Mouse (Mus musculus) lung, embryonic 15.5 days (tissue): ENCODE data around the gene Nrxn1. TPM values are rescaled to one million over a fixed set of nuclear protein-coding genes. Genes with fewer than 3 reads are reported as not detected.
"Not testable (repeated sequence)": the region's sequence is repeated elsewhere in the genome, so short reads cannot be mapped to it uniquely, and the experiment has no call there.

Source experiments
- ATAC-seq: fragments of 200-750 bp; cut with Nextera tagmentation; 2 replicates; pipeline ENCODE4 v1.8.0; 2017; ENCODE audit warnings: moderate number of reproducible peaks, borderline replicate concordance; ENCODE audit not compliant: low FRiP score, low TSS enrichment; ENCODE audit errors: extremely low read depth
- H3K27ac ChIP-seq: fragments of 300-500 bp; sonication (generic); 2 replicates; pipeline ENCODE4 v1.5.1; 2015; ENCODE audit warnings: moderate library complexity, mild to moderate bottlenecking, inconsistent platforms
- H3K27me3 ChIP-seq: fragments of 300-500 bp; sonication (generic); 2 replicates; pipeline ENCODE4 v1.6.1; 2015; ENCODE audit warnings: inconsistent platforms
- H3K36me3 ChIP-seq: fragments of 300-500 bp; sonication (generic); 2 replicates; pipeline ENCODE4 v1.6.1; 2015; ENCODE audit warnings: inconsistent platforms
- H3K4me1 ChIP-seq: fragments of 300-500 bp; sonication (generic); 2 replicates; pipeline ENCODE4 v1.6.1; 2015; ENCODE audit warnings: inconsistent platforms
- H3K4me2 ChIP-seq: fragments of 300-500 bp; sonication (generic); 2 replicates; pipeline ENCODE4 v1.6.1; 2015; ENCODE audit warnings: inconsistent platforms, mild to moderate bottlenecking, moderate library complexity
- H3K4me3 ChIP-seq: fragments of 300-500 bp; sonication (generic); 2 replicates; pipeline ENCODE4 v1.5.1; 2015; ENCODE audit warnings: mild to moderate bottlenecking, inconsistent platforms
- H3K9ac ChIP-seq: fragments of 300-500 bp; sonication (generic); 2 replicates; pipeline ENCODE4 v1.6.1; 2015; ENCODE audit warnings: inconsistent platforms
- H3K9me3 ChIP-seq: fragments of 300-500 bp; sonication (generic); 2 replicates; pipeline ENCODE4 v1.6.1; 2016; ENCODE audit warnings: inconsistent platforms
- WGBS: fragments of 180-500 bp; shearing (Covaris S2); methylation state at CpG from one replicate; pipeline ENCODE4 v1.1.7; 2015; 5-methylcytosine and 5-hydroxymethylcytosine counted together
- polyA plus RNA-seq: library from polyadenylated mRNA; unstranded; fragments of >200 nt; fragmentation: Nextera tagmentation; extraction: Ambion mirVana; gene quantifications from 2 replicates; pipeline ENCODE4 v1.2.1, GENCODE M21; 2015

Gene Nrxn1
- polyA plus RNA-seq, 1 experiment from 2014 or later, result 2.7 TPM

DNA sequence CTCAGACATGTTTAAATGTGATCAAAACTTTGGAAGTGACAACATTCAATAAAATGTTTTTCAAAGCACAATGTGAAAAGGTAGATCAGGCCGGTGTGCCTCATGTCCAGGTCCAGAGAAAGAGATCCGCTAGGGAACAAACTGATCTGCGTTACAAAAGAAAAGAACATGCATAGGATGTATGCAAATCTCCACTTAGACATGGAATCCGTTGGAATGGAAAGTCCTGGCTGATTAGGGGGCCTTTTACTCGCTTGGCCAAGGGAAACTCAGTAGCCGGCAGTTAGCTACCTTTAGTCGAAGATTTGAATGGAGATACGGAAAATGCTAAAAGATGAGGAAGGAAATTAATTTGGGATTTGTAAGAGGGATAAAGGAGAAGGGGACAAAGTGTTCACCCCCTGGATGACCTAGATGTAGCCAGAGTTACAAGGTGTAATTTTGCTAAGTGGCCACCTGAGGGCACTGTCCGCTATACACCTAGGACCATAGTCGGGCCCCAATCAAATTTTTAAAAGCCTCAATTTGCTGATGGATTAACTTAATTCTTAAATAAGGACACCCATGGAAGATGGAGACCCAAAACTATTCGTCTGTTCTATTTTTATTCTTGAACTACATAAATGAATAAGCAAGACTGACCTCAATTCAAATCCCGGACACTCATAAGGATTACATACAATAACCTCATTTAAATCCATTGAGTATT, 508.9 kb downstream of the Nrxn1 start:
- Histone ChIP-seq H3K4me2 (no peak overlapping the region), H3K4me1 (no peaks in the 10 kb centered on the region), H3K27ac (no peak overlapping the region), H3K9ac (no peak overlapping the region), H3K4me3 (no peak overlapping the region), H3K9me3 (no peaks in the 10 kb centered on the region), H3K27me3 (no peaks in the 10 kb centered on the region), H3K36me3 (no peaks in the 10 kb centered on the region)
- WGBS, result 47% methylated on average over 12 of the region's 12 CpGs
- no peak for ATAC-seq

DNA sequence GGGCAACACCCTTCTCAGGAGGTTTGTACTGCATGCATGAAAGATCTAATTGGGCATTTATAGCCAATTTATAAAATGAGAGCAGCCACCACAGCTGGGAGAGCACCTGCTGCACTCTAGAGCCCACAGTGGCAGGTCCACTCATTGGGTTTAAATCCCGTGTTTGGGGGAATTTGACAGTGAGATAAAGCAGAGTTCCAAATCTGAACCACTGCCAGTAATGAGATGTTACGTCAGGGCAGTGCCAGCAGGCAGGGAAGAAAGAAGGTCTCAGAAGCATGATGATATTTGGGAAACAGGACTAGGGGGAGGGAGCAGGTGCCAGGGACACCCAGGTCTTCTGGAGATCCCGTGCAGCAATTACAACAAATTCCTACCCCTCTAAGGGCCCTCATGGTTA, 509.7 kb downstream of the Nrxn1 start:
- no peak overlapping the region for H3K4me2 ChIP-seq
- no peak for ATAC-seq
- no peaks in the 10 kb centered on the region for H3K4me1 ChIP-seq
- H3K27me3 ChIP-seq, result no peaks in the 10 kb centered on the region
- no peak overlapping the region for H3K27ac ChIP-seq
- no peaks in the 10 kb centered on the region for H3K36me3 ChIP-seq
- 57% methylated on average over 3 of the region's 3 CpGs for WGBS
- no peaks in the 10 kb centered on the region for H3K9me3 ChIP-seq
- H3K9ac ChIP-seq, result no peak overlapping the region
- H3K4me3 ChIP-seq, result no peak overlapping the region

DNA sequence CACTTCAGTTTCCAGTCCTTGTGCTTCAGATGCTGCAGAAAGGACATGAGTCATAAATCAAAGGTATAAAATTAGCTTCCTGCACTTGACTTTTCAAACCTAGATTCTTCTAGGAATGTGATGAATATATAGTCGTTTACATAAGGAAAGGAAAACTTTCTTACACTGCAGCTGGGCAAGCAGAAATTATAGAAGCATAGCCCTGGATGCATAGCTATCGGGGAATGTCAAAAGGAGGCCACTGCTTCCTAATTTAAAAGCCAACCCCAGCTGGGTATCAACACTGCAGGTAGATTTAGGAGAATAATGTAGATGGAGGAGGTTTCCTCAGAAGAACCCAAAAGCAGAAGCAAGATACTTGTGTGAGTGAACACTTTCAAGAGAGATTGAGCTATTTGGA, 523.0 kb downstream of the Nrxn1 start:
- ATAC-seq, result no peak
- H3K27ac ChIP-seq, result no peak overlapping the region
- no peak overlapping the region for H3K4me3 ChIP-seq
- H3K4me1 ChIP-seq, result no peaks in the 10 kb centered on the region
- 51% methylated on average over 2 of the region's 2 CpGs for WGBS
- no peaks in the 10 kb centered on the region for H3K27me3 ChIP-seq
- no peak overlapping the region for H3K9ac ChIP-seq
- no peak overlapping the region for H3K4me2 ChIP-seq
- H3K9me3 ChIP-seq, result no peaks in the 10 kb centered on the region
- H3K36me3 ChIP-seq, result no peaks in the 10 kb centered on the region

DNA sequence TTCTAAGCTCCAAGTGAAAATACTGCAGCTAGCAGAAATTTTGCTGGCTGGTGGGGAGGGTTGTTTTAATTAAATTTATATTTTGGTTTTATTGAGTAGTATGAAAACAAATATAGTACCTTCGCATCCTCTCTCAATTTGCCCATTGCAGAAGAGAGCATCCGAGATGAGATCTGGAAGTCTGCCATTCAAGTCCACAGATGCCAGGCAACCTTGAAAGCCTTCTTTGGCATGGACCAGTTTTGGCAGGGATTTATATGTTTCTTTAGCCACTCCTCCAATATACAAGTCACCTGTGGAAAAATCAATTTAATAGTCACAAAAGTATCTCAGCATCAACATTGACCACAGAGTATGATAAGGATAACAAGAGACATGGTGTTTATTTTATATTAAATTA, 527.7 kb downstream of the Nrxn1 start:
- no peak for ATAC-seq
- Histone ChIP-seq H3K4me1 (no peaks in the 10 kb centered on the region), H3K27me3 (no peaks in the 10 kb centered on the region), H3K4me2 (no peak overlapping the region), H3K4me3 (no peak overlapping the region), H3K9ac (no peak overlapping the region), H3K36me3 (no peaks in the 10 kb centered on the region), H3K9me3 (no peaks in the 10 kb centered on the region), H3K27ac (no peak overlapping the region)
- WGBS, result 82% methylated on average over 2 of the region's 2 CpGs

DNA sequence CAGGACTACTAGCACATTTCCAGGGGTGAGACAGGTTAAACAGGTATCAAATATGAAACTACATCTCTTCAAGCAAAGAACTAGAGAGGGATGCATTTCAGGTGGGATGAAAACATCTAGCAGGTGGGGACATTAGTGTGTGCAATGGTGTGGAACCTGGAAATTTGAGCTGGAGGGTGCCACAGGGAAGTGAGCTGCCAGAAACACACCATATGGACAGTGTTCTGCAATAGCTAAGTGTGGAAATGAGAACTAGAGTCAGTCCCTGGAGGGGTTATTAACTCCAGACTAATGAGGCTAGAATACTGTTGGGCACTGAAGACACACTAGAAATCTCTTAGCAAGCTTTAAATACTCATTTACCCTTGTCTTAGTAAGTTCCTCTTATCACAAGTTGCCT, 536.5 kb downstream of the Nrxn1 start:
- Histone ChIP-seq H3K4me3 (no peak overlapping the region), H3K4me1 (no peaks in the 10 kb centered on the region), H3K4me2 (no peak overlapping the region), H3K27me3 (no peaks in the 10 kb centered on the region), H3K9ac (no peak overlapping the region), H3K9me3 (no peaks in the 10 kb centered on the region), H3K36me3 (no peaks in the 10 kb centered on the region), H3K27ac (no peak overlapping the region)
- ATAC-seq, result no peak

DNA sequence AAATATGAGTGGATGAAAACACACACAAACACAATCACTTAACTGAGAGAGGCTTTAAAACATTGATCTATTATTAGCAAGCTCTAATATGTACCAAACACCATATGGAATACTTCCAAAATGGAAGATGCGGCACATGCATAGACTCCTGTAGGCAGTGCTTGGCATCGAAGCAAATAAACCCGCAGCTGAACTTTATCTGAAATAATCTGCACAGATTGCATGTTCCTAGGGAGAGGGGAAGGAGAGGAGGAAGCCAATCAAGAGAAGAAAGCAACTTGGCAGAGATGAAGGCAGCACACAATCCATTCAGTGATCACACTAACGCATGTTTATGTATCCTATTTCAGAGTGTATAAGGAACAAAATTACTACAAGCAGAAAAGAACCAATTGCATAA, 542.5 kb downstream of the Nrxn1 start:
- Histone ChIP-seq H3K27me3 (no peaks in the 10 kb centered on the region), H3K9ac (no peak overlapping the region), H3K27ac (no peak overlapping the region), H3K4me1 (no peaks in the 10 kb centered on the region), H3K36me3 (no peaks in the 10 kb centered on the region), H3K4me3 (no peak overlapping the region), H3K4me2 (no peak overlapping the region), H3K9me3 (no peaks in the 10 kb centered on the region)
- ATAC-seq, result no peak
- WGBS, result 65% methylated on average over 4 of the region's 4 CpGs

DNA sequence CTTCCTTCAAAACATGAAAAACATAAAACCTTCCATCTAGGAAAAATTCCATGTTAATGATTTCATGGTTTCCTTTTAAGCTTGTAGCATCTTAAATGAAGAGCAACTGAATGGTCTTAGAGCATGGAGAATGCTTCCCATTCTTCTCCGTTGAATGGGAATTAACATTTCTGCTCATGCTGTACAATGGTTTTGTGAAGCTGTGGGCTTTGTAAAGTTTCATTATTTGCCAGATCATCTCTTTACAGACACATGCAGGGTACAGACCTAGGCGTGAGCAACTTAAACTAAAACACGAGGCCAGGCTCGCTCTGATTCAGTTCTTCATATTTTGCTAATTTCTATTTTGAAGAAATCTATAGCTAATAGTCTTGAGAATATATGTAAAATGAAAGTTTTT, 546.1 kb downstream of the Nrxn1 start:
- no peak overlapping the region for H3K4me3 ChIP-seq
- no peak overlapping the region for H3K27ac ChIP-seq
- 87% methylated on average over 4 of the region's 4 CpGs for WGBS
- H3K4me1 ChIP-seq, result no peaks in the 10 kb centered on the region
- H3K36me3 ChIP-seq, result no peaks in the 10 kb centered on the region
- no peak overlapping the region for H3K9ac ChIP-seq
- H3K4me2 ChIP-seq, result no peak overlapping the region
- no peak for ATAC-seq
- H3K27me3 ChIP-seq, result no peaks in the 10 kb centered on the region
- no peaks in the 10 kb centered on the region for H3K9me3 ChIP-seq

DNA sequence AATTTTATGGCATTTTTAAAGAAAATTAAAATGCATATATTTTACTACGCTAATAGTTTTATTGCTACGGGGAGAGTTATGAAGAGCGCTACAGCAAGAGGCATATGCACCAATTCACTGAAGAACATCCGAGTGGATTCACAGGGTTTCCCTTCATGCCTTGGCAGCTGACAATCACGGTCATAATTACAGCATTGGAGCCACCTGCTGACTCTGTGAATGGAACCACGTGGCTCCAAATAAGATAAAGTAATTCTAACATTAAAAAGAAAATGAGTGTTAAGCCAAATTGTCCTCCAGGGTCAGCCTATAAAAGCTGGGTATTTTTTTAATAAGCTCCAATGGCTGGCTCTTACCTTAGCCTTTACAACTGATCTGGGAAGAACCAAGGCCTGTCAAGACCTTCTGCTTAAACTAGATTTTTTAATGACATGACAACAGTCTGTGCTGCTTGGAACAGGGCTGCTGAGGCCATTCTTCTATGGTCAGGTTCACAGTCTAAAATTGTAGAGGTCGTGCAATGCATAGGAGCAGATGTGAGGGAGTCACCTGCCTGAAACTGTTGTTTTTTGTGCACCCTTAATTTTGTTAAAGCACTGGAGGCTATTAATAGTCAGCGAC, 548.1 kb downstream of the Nrxn1 start:
- H3K4me3 ChIP-seq, result no peak overlapping the region
- ATAC-seq, result no peak
- 72% methylated on average over 8 of the region's 8 CpGs for WGBS
- no peaks in the 10 kb centered on the region for H3K4me1 ChIP-seq
- no peak overlapping the region for H3K27ac ChIP-seq
- H3K9ac ChIP-seq, result no peak overlapping the region
- H3K9me3 ChIP-seq, result no peaks in the 10 kb centered on the region
- H3K36me3 ChIP-seq, result no peaks in the 10 kb centered on the region
- H3K27me3 ChIP-seq, result no peaks in the 10 kb centered on the region
- H3K4me2 ChIP-seq, result no peak overlapping the region

DNA sequence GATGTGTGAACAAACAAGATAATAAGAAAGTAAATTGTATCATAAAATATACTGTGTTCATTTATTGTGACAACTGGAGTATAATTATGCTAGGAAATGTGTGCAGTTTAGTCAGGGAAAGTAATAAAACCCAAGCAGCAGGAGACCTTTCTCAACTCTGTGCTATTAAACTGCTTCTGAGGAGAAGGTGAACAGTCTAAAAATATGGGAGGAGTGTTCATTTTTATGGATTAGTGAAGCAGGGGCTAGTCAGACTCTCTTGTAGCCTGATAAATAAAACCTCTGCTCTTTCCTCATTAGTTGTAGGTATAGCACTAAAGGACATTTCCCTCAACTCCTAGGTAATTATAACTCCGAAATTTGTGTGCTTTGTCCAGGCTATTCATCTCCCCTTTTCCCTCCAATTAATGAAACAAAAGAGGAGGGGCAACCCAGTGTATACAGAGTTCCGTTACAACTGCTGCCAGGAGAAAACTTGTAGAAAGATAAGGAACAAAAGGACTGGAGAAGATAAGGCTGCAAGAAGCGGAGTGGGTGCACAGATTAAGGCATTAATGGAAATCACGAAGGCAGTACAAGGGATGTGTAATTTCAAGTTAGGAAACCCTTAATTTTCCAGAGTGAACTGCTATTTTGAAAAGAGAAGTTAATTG, 548.8 kb downstream of the Nrxn1 start:
- no peaks in the 10 kb centered on the region for H3K4me1 ChIP-seq
- H3K36me3 ChIP-seq, result no peaks in the 10 kb centered on the region
- no peak overlapping the region for H3K27ac ChIP-seq
- no peaks in the 10 kb centered on the region for H3K27me3 ChIP-seq
- H3K4me2 ChIP-seq, result no peak overlapping the region
- H3K9ac ChIP-seq, result no peak overlapping the region
- ATAC-seq, result no peak
- H3K9me3 ChIP-seq, result no peaks in the 10 kb centered on the region
- no peak overlapping the region for H3K4me3 ChIP-seq
- 11% methylated on average over 4 of the region's 4 CpGs for WGBS

DNA sequence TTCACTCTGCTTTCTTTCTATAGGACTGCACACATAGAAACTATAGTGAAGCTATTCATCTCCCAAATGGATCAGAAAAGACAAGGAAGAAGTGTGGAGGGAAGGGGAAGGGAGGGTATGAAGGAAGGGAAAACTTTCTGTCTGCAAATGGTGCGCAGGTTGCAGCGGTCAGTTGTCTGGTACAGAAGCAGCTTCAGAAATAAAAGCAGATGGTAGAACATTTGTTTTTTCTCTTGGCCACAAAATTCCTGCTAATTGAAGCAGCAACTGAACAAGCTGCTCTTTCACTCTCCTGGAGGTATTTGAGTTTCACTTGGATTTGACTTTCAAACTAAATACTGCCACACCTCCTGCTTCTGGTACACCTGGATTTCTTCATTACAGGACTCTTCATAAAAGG, 561.4 kb downstream of the Nrxn1 start:
- no peak for ATAC-seq
- Histone ChIP-seq H3K4me3 (no peak overlapping the region), H3K27me3 (no peaks in the 10 kb centered on the region), H3K27ac (no peak overlapping the region), H3K9ac (no peak overlapping the region), H3K9me3 (no peaks in the 10 kb centered on the region), H3K4me2 (no peak overlapping the region), H3K36me3 (no peaks in the 10 kb centered on the region), H3K4me1 (no peaks in the 10 kb centered on the region)
- WGBS, result 87% methylated on average over 2 of the region's 2 CpGs

DNA sequence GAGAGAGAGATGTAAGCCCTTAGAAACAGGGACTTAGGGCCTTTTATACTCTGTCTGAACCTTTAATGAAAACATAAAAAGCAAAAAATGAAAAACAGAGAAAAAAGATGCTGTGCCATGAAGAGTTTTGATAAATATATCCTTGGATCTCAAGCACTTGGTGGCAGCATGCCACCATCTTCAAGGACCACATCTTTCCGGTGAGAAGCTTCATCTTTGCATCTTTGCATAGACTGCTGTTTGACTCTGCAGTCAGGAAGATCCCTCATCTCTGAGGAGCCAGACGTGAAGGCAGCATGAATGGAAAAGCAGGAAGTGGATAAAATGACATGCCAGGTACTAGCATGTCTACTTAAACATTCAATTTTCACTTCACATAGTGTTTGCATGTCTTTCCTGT, 586.8 kb downstream of the Nrxn1 start:
- no peaks in the 10 kb centered on the region for H3K9me3 ChIP-seq
- ATAC-seq, result no peak
- H3K4me1 ChIP-seq, result no peaks in the 10 kb centered on the region
- no peaks in the 10 kb centered on the region for H3K27me3 ChIP-seq
- no peak overlapping the region for H3K4me2 ChIP-seq
- H3K27ac ChIP-seq, result no peak overlapping the region
- 51% methylated on average over 2 of the region's 2 CpGs for WGBS
- no peak overlapping the region for H3K4me3 ChIP-seq
- no peaks in the 10 kb centered on the region for H3K36me3 ChIP-seq
- H3K9ac ChIP-seq, result no peak overlapping the region

DNA sequence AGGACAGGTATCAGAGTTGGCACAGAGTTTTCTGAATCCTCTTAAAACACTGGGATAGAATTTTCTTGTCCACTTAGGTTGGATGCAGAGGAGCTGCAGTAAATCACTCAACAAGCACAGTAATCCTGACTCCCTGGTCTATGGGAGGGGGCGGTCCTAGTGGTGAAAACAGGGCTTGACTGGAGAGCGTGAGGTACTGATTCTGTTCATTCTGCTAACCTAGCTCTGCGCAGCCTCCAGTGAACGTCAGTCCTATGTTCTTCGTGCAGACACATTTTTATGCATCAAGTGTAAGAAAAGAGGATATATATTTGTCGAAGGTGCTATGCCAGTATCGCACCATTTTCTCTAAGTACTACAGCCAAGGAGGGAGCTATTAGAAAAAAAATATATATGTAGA, 588.9 kb downstream of the Nrxn1 start:
- H3K9ac ChIP-seq, H3K27me3 ChIP-seq, H3K9me3 ChIP-seq, H3K4me3 ChIP-seq, H3K4me1 ChIP-seq, H3K4me2 ChIP-seq, H3K36me3 ChIP-seq, H3K27ac ChIP-seq, ATAC-seq: not testable (repeated sequence)
- 66% methylated on average over 7 of the region's 7 CpGs for WGBS
